Mouse (Mus musculus): ENCODE results near the gene Fkbpl. TPM values are rescaled to one million over a fixed set of nuclear protein-coding genes. Genes with fewer than 3 reads are reported as not detected.

Fkbpl gene
- total RNA-seq, 2 experiments from 2014 or later: 6.9 to 9.9 TPM

DNA sequence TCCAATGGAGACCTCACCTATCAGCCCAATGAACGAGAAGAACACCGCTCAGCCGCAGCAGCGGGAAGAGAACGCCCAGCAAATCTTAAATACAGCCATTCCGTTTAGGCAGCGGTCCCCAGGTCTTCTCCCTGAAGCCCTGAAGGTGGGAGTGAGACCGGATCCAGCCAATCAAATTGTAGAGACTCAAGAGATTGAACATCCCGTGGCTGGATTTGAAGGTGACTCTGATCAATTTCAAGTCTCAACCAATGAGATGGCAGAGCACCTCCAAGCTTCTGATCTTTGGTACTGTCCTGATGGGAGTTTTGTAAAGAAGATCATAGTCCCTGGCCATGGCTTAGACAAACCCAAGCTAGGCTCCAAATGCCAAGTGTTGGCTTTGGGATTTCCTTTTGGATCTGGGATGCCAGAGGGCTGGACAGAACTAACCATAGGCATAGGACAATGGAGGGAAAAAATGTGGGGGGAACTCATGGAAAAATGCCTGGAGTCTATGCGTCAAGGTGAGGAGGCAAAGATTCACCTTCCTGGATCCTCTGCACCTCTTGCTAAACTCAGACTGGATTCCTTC is 779 bp downstream of the Fkbpl start:
- intact Hi-C loops (cut with DNase I): no loop called here
- DNase-seq: peak in 1 of 2 experiments; percentile 8

DNA sequence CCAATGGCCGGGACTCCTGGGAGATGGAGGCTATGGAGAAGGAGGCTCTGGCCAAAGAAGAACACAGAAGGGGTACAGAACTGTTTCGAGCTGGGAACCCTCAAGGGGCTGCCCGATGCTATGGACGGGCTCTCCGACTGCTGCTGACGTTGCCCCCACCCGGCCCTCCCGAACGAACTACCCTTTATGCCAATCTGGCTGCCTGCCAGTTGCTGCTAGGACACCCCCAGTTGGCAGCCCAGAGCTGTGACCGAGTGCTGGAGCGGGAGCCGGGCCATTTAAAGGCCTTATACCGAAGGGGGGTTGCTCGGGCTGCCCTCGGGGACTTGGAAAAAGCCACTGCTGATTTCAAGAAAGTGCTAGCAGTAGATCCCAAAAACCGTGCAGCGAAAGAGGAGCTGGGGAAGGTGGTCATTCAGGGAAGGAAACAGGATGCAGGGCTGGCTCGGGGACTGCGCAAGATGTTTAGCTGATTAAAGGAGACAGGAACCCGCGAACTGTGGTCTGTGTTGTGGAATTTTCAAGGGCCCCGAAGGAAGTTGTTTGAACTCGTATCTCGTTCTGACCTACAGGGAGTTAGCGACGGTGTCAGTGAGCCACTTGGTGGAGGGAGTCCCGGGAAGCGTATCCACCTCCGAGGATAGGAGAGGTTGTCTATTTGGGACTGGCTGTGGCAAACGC is 1.4 kb downstream of the Fkbpl start:
- DNase-seq: no peak
- intact Hi-C loops (cut with DNase I): no loop called here

DNA sequence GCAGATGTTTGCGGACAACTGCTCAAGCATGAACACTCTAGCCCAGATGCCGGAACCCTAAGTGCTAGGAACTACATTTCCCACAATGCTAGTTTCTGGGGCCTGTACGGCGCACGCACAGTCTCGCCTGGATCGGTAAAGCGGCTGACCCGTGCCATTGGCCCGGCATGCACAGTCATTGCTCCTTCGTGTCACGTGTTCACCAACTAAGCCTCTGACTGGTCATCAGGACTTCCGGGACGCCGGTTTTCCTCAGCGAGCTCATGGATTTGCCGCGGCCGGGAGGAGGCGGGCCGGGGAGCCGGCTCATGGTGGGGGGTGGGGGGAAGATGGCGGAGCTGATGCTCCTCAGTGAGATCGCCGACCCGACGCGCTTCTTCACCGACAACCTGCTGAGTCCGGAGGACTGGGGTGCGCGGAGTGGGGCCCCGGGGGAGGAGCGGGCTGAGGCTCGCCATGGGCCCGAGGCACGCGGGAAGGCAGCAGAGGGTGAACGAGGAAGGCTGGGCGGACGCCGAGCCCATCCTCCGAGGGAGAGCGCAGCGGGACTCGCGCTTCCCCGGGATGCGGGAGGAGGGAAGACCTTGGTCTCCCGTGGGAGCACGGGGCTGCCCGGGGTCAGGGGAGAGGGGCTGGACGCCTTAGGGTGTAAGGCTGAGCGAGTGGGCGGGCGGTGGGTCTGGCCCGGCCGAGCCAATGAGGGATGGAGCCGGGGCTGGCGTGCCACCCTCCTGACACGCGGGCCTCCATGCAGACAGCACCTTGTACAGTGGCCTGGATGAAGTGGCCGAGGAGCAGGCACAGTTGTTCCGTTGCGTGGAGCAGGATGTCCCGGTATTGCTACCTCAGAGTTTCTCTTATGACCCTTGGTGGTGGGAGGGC is 2.6 kb downstream of the Fkbpl start, which contains the start of gene Atf6b:
Gene Atf6b (plus strand): TSS at position 241 of the 882 bp plus-strand sequence.
- peak; percentile 87 to 89 for DNase-seq
- intact Hi-C loops (cut with DNase I): no loop called here

DNA sequence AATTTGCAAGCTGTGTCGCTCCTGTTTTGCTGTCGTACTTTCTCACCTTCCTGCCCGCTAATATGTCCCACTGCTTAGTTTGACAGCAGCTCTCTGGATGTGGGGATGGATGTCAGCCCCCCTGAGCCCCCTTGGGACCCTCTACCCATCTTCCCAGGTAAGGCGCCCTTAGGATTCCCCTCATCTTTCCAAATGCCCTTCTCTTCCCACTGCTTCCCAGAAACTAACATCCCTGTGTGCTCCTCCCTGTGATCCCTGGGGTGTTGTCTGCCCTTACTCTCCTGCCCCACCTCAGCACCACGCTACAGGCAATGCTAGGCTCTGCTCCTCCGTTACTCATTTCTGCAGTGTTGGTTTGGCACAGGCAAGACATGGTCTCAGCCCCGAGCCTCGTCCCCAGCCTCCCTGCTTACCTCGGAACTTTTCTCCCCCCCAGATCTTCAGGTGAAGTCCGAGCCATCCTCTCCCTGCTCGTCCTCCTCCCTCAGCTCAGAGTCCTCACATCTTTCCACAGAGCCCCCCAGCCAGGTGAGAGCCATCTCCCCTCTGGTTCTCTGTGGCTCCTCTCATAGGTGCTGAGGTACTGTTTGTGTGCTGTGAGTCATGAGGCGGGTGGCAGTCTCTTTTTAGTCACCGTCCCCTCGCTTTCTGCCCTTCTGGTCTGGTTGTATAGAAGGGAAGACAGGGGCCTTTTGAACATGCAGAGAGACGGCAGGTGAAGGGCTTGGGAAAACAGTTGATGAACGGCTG is 3.8 kb downstream of the Fkbpl start:
- intact Hi-C loops (cut with DNase I): no loop called here
- no peak for DNase-seq

DNA sequence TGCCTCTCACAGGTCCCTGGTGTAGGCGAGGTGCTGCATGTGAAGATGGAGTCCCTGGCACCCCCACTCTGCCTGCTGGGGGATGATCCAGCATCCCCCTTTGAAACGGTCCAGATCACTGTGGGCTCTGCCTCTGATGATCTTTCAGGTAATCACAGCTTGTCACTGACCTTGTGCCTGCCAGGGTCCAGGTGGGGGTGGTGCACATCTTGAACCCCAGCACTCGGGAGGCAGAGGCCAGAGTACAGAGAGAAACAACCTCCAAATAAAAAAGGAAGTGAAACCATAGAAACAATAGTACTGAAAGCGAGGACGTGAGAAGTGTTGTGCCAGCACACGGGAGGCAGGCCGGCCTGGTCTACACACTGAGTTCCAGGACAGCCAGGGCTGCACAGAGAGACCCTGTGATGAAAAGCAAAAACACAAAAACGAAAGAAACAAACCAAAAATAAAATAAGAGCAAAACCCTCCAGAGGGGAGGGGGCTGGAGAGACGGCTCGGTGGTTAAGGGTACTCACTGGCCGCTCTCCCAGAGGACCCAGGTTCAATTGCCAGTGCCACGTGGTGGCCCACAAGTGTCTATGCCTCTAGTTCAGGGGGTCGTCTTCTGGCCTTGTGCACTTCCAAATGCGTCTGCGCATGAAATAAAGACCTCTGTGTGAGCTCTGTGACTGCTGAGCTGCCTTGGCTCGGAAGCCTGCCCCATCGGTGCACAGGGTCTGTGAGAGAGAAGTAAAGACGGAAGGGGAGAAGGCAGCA is 4.7 kb downstream of the Fkbpl start:
- intact Hi-C loops (cut with DNase I): no loop called here
- no peak for DNase-seq

DNA sequence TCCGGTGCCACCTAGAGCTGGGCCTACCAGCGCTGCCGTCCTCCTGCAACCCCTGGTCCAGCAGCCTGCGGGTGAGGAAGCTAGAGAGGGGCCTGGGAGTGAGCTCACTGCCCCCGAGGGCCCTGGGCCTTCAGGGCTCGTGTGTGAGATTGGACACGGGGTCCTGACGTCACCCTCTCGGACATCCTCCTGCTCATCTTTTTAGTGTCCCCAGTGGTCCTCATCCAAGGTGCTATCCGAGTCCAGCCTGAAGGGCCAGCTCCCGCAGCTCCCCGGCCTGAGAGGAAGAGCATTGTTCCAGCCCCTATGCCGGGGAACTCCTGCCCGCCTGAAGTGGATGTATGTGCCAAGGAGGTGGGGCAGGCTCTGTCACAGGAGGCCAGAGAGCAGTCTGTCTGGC is 6.2 kb downstream of the Fkbpl start:
- DNase-seq: no peak
- intact Hi-C loops (cut with DNase I): loop anchor here (5.0 kb wide), 1 partner anchor 162 kb away; no protein-coding TSS in a partner anchor

DNA sequence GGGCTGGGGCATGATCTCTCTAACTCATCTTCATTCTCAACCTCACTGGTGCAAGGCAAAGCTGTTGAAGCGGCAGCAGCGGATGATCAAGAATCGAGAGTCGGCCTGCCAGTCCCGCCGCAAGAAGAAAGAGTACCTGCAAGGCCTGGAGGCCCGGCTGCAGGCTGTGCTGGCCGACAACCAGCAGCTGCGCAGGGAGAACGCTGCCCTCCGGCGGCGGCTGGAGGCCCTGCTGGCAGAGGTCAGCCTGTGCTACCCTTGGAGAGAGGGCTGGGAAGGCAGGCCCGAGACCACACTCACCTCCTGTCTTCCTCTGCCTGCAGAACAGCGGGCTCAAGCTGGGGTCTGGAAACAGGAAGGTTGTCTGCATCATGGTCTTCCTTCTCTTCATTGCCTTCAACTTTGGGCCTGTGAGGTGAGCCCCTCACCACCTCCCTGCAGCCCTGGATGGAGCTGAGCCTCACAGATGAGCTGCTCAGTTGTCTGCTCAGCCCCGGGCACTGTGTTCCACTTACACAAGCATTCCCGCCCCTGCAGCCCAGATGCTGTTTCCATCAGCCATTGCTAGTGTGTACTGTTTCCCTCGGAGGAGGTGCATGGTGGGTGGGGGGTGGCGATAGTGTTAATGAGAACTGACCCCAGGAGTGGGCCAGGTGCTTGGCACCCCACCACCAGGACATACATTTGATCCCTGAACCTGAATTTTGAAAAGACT is 7.1 kb downstream of the Fkbpl start:
- intact Hi-C loops (cut with DNase I): loop anchor here (5.0 kb wide), 1 partner anchor 161 kb away; no protein-coding TSS in a partner anchor
- no peak for DNase-seq

DNA sequence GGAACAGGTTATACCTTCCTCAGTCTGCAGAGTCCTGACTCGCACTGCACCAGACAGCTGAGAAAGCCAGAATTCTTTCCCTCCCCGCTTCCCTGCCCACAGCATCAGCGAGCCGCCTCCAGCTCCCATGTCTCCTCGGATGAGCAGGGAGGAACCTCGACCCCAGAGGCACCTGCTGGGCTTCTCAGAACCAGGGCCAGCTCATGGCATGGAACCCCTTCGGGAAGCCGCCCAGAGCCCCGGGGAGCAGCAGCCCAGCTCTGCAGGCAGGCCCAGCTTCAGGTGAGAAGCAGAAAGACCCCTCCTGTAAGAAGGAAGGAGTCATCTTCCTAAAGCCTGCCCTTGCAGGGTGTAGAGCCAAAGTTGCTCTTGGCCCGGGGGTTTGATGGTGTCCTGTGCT is 8.0 kb downstream of the Fkbpl start:
- intact Hi-C loops (cut with DNase I): loop anchor here (5.0 kb wide), 1 partner anchor 160 kb away; no protein-coding TSS in a partner anchor
- DNase-seq: no peak

DNA sequence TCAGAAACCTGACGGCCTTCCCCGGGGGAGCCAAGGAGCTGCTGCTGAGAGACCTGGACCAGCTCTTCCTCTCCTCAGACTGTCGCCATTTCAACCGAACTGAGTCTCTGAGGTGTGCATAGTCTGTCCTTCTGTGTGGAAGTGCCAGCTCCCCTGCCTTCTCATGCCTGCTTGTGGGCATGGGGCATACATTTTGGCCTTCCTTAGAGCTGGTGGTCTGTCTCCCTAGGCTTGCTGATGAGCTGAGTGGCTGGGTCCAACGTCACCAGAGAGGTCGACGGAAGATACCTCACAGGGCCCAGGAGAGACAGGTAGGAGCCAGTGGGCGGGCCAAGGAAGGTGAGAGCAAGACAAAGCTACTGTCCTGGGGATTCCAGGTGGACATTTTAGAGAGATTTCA is 8.4 kb downstream of the Fkbpl start:
- intact Hi-C loops (cut with DNase I): loop anchor here (5.0 kb wide), 1 partner anchor 159 kb away; no protein-coding TSS in a partner anchor
- no peak for DNase-seq

DNA sequence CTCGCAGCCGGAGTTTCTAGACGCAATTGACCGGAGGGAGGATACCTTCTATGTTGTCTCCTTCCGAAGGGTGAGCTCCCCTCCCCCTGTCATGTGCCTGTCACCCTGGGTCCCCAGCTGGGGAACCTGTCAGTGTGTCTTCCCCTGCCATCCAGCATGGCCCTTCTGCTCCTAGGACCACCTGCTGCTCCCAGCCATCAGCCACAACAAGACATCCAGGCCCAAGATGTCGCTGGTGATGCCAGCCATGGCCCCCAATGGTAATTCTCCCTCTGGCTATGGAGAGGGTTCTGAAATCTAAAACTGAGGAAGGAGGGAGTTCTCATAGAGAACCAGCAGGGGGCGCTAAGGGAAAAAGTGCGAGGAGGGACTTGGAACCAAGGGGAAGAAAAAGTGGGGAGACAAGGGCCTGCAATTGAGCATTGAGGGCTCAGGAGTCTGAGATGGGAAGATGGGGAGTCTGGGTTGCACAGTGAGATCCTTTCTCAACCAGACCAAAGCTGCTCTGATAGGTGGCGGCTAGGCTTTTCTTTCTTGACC is 9.3 kb downstream of the Fkbpl start:
- intact Hi-C loops (cut with DNase I): loop anchor here (1.0 to 5.0 kb wide), 2 partner anchors 59 to 158 kb away; no protein-coding TSS in a partner anchor
- peak; percentile 74 to 79 for DNase-seq

DNA sequence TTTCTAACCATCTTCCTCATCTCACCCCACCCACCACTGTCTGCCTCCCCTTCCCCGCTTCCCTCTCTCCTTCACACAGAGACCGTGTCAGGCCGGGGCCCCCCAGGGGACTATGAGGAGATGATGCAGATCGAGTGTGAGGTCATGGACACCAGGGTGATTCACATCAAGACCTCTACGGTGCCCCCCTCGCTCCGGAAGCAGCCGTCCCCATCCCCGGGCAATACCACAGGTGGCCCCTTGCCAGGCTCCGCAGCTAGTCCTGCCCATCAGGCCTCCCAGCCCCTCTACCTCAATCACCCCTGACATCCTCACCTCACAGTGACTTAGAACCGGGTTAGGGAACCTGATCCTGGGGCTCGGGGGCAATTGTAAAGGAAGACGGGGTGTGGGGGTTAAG is 9.8 kb downstream of the Fkbpl start:
- intact Hi-C loops (cut with DNase I): loop anchor here (1.0 to 5.0 kb wide), 2 partner anchors 59 to 158 kb away; no protein-coding TSS in a partner anchor
- DNase-seq: no peak

DNA sequence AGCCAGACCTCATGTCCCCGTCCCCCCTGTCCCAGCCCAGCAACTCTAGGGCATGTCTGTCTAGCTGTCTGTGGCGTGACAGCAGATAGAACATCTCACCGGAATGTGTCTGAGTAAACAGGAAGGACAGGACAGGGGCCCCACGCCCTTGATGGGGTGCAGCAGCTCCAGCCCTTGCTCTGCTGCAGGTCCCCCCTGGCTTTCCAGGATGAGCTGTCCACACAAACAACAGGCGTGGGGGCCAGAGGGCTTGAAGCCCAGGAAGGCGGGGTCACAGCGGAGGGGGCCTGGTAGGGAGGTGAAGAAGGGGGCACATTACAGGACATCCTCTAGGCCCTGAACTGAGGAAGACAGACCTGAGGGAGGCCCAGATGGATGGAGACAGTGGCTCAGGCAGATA is 10.6 kb downstream of the Fkbpl start:
- intact Hi-C loops (cut with DNase I): loop anchor here (1.0 to 5.0 kb wide), 2 partner anchors 26 to 182 kb away; partner anchors contain the start of genes Dxo and Stk19
- DNase-seq: peak in 1 of 2 experiments; percentile 71

DNA sequence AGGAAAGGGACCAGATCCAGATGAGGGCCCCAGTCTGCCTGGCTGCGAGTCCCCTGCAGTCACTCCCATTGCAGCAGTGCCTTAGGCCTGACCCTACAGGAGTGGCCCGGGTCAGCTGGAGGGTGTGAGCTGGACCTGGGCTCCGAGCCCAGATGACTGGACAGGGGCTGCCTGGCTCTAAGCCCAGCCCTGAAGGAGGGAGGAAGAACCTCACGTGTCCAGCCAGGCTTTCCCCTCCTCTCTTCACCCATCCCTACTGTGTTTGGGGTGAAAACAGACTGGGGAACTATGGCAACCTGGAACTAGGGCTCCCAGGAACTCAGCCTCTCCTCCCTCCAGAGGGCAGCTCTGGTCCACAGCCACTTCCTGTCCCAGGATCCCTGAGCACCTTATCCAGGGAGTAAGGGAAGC is 11.0 kb downstream of the Fkbpl start:
- intact Hi-C loops (cut with DNase I): loop anchor here (1.0 to 5.0 kb wide), 2 partner anchors 26 to 182 kb away; partner anchors contain the start of genes Dxo and Stk19
- DNase-seq: peak; percentile 89 to 92

DNA sequence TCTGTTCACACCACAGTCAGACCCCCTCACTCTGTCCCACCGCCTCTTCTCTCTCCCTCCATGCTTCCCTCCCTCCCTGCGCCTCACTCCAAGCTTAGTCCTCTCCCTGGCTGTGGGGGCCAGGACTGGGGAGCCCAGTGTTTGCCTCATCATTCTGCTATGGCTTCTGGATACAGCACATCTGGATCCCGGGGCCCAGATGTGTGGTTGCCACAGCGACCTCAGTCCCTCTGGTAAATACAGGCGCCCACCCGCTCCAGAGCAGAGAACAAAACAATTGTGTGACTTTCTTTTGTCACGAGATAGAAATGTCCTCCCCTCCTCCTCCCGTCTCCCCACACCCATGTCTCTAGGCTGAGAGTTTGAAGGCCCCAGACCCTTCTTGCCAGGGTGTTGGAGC is 12.1 kb downstream of the Fkbpl start:
- intact Hi-C loops (cut with DNase I): loop anchor here (5.0 kb wide), 1 partner anchor 181 kb away; the partner anchor contains the start of genes Dxo and Stk19
- peak in 1 of 2 experiments; percentile 54 for DNase-seq

DNA sequence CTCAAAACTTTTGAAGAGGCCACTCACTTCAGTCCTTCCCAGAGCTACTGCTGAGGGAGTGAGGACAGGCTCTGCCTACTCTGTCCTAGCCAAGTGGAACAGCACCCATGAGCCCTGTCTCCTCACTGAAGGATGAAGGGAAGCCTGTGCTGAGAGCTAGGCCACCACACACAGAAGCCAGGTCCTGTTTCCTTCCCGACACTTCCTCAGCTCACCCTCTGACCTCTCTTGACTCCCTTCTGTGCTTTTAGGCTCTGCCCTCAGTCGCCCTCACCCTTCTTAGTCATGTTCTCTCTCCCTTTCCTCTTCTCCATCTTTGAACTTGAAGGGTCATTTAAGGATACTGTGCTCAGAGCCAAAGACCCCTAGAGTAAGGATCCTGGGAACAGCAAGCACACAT is 12.7 kb downstream of the Fkbpl start:
- intact Hi-C loops (cut with DNase I): loop anchor here (5.0 kb wide), 1 partner anchor 180 kb away; the partner anchor contains the start of genes Dxo and Stk19
- DNase-seq: no peak

DNA sequence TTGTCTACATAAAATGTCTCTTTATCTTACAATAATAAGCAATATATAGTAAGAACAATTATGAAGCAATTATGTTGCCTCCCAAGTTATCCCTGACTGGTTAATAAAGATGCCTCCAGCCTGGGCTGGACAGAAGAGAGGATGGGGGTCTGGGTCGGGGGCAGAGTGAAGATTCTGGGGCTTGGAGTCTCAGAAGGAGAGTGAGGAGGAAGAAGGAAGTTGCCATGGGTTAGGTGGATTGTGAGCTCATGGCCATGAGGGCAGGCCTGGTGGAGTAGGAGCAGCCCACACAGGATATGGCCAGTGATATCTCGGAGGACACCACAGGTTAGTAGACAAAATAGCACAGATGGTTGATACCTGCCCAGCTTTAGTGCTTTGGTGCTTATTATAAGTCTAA is 13.6 kb downstream of the Fkbpl start:
- intact Hi-C loops (cut with DNase I): loop anchor here (5.0 kb wide), 1 partner anchor 179 kb away; the partner anchor contains the start of genes Dxo and Stk19
- DNase-seq: no peak

DNA sequence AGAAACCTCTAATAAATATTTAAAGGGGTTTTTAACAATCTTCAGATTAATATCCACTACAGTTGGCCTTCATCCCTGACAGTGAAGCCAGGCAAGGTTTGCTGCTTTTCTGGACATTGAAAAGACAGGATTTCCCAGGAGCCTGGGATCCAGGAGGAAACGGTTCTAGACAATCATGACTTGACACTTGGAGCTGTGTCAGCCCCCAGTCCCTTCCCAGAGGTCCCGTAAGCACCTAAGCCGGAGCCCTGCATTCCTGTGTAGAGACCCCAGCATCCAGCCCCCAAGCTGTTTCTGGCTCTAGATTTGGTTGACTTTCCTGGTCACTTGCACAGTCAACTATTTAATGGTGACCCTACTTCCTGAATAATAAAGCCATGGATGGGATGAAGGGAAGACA is 14.0 kb downstream of the Fkbpl start:
- DNase-seq: no peak
- intact Hi-C loops (cut with DNase I): loop anchor here (5.0 kb wide), 1 partner anchor 179 kb away; the partner anchor contains the start of genes Dxo and Stk19

Data from heart, postnatal 36 days (tissue).